Mouse (Mus musculus): ENCODE measurements around the gene Trappc12. TPM values are rescaled to one million over a fixed set of nuclear protein-coding genes. Genes with fewer than 3 reads are reported as not detected.
A peak's percentile ranks its signal among the peaks of the same experiment; 100 is the strongest.

Gene Trappc12
- total RNA-seq, 1 experiment, result 18.9 TPM

DNA sequence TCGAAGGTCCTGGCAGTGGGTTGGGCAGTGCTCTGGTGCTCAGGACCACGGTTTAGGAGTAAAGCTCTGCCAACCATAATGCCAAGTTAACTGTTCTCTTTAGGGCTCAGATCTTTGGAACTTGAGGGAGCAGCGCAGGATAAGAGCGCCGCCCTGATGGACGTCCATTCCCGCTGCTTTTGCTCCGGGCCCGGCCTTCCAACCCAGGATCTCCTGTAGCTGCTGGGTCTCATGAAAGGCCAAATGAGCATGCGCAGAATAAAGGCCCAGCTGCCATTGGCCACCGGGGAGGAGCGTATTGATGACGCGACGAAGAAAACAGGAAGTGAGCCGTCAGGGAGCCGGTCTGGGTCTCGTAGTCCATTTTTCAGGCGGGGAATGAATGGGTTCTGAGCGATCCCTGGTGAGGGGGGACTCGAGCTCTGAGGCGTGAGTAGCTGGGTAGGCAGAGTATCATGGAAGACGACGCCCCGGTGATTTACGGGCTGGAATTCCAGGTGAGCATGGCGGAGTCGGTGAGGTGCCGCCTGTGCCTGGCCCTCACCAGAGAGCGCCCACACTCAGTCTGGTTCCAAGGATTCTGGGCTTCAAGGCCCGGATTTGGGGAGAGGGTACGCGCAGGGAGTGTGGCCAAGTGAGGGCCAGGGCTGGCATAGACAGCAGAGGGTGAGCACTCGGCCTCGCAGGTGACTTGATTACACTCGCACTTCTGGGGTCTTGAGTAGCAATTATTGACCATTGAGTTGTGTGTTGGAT is 1.4 kb upstream of the Trappc12 start, which contains the start of gene Eipr1:
Gene Eipr1, plus strand, starts transcription at position 296 of the 756 bp plus-strand sequence.
- Histone ChIP-seq H3K27ac (ENCODE audit: insufficient read depth, low read depth, low read length, poor library complexity, severe bottlenecking) (0 out of 2 replicates have a peak within 1 kb of the TSS, but pooled peaks have one; percentile 49), H3K9me3 (ENCODE audit: control insufficient read depth, insufficient read depth, low read depth, low read length) (no peaks in the 10 kb centered on the region), H3K4me1 (ENCODE audit: control insufficient read depth in 2 of 2, insufficient read depth in 2 of 2, low read length in 2 of 2, poor library complexity in 1 of 2) (peaks cover 6 to 8% of the 10 kb centered on the region in 2 experiments; a peak in 2 of 4 replicates), H3K36me3 (ENCODE audit: control insufficient read depth, insufficient read depth, low read length, poor library complexity, severe bottlenecking) (peaks cover 5% of the 10 kb centered on the region; the same call in 1 of the 2 replicates), H3K9ac (ENCODE audit: insufficient read depth, low read depth, low read length, poor library complexity, severe bottlenecking) (peak within 1 kb of the TSS; percentile 92), H3K4me3 (ENCODE audit: insufficient read depth in 1 of 2, low read depth in 1 of 2, low read length in 2 of 2, poor library complexity in 1 of 2, severe bottlenecking in 1 of 2) (peak within 1 kb of the TSS; percentile 82 to 98)
- TF ChIP-seq HCFC1 (IDR thresholded peaks at IDR 0.05; ENCODE audit: borderline replicate concordance, insufficient read depth, low read length) (no peak), CHD2 (IDR thresholded peaks at IDR 0.05; ENCODE audit: low read depth, low read length) (no peak), MAFK (IDR thresholded peaks at IDR 0.05; ENCODE audit: insufficient read depth, low read depth, low read length) (no peak), ZNF384 (IDR thresholded peaks at IDR 0.05; ENCODE audit: low read depth, low read length) (no peak), ZC3H11A (IDR thresholded peaks at IDR 0.05; ENCODE audit: borderline replicate concordance, low read depth, low read length) (no peak)
- DNase-seq (ENCODE audit: low read depth, low spot score), result peak; percentile 96
- in situ Hi-C loops (cut with MboI; ENCODE audit: low sequenced_read_pairs in 2 of 2, unreplicated experiment in 2 of 2), result no loop called here

DNA sequence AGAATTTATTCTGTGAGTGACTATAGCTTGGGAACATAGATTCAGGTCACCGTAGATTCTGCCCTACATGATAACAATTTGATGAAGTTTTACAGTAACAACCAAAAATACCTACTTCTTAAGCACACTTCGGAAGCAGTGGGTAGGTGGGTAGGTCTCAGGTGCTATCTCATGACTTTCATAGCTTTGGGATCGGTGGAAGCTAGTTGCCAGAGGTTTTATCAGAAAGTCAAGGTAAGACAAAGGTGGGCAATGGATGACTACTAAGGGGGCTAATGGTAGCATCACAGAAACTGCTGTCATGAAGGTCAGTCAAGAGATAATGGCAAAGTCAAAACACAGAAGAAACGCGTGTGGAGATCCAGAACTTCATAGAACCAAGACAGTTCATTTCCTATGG is 604 bp upstream of the Trappc12 start:
- peaks cover 12% of the 10 kb centered on the region; the same call in 1 of the 2 replicates for H3K36me3 ChIP-seq (ENCODE audit: control insufficient read depth, insufficient read depth, low read length, poor library complexity, severe bottlenecking)
- H3K27ac ChIP-seq (ENCODE audit: insufficient read depth, low read depth, low read length, poor library complexity, severe bottlenecking), result no peak overlapping the region
- H3K4me1 ChIP-seq (ENCODE audit: control insufficient read depth in 2 of 2, insufficient read depth in 2 of 2, low read length in 2 of 2, poor library complexity in 1 of 2), result peaks cover 6 to 8% of the 10 kb centered on the region in 2 experiments; a peak in 2 of 4 replicates
- TF ChIP-seq ZC3H11A (IDR thresholded peaks at IDR 0.05; ENCODE audit: borderline replicate concordance, low read depth, low read length), result no peak
- no peak for TF ChIP-seq CHD2 (IDR thresholded peaks at IDR 0.05; ENCODE audit: low read depth, low read length)
- H3K9me3 ChIP-seq (ENCODE audit: control insufficient read depth, insufficient read depth, low read depth, low read length), result no peaks in the 10 kb centered on the region
- H3K9ac ChIP-seq (ENCODE audit: insufficient read depth, low read depth, low read length, poor library complexity, severe bottlenecking), result no peak overlapping the region; the same call in 1 of the 2 replicates
- DNase-seq (ENCODE audit: low read depth, low spot score), result no peak
- peak overlapping the region in 1 of 2 experiments; percentile 67; a peak in 2 of 4 replicates for H3K4me3 ChIP-seq (ENCODE audit: insufficient read depth in 1 of 2, low read depth in 1 of 2, low read length in 2 of 2, poor library complexity in 1 of 2, severe bottlenecking in 1 of 2)
- in situ Hi-C loops (cut with MboI; ENCODE audit: low sequenced_read_pairs in 2 of 2, unreplicated experiment in 2 of 2), result no loop called here

DNA sequence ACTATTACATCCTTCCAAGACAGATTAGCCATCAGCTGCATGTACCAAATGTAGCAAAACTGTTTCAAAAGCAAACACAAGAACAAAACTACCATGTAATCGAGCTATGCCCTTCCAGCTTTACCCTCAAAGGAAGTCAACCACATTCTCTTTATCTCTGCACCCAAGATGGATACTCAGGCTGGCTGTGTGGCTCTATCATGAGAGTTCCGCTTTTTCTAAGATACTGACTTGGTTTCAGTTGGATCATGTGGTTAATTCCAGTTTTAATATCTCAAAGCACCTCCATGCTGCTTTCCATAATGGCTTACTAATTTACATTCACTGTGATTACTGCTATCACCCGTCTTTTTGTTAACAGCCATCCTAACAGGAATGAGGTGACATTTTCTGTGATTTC is 6.9 kb downstream of the Trappc12 start:
- Histone ChIP-seq H3K9me3 (ENCODE audit: control insufficient read depth, insufficient read depth, low read depth, low read length) (no peaks in the 10 kb centered on the region), H3K4me1 (ENCODE audit: control insufficient read depth in 2 of 2, insufficient read depth in 2 of 2, low read length in 2 of 2, poor library complexity in 1 of 2) (no peaks in the 10 kb centered on the region), H3K36me3 (ENCODE audit: control insufficient read depth, insufficient read depth, low read length, poor library complexity, severe bottlenecking) (peaks cover 20% of the 10 kb centered on the region; the same call in 1 of the 2 replicates), H3K27ac (ENCODE audit: insufficient read depth, low read depth, low read length, poor library complexity, severe bottlenecking) (no peak overlapping the region), H3K4me3 (ENCODE audit: insufficient read depth in 1 of 2, low read depth in 1 of 2, low read length in 2 of 2, poor library complexity in 1 of 2, severe bottlenecking in 1 of 2) (no peak overlapping the region), H3K9ac (ENCODE audit: insufficient read depth, low read depth, low read length, poor library complexity, severe bottlenecking) (no peak overlapping the region)
- no peak for DNase-seq (ENCODE audit: low read depth, low spot score)
- in situ Hi-C loops (cut with MboI; ENCODE audit: low sequenced_read_pairs in 2 of 2, unreplicated experiment in 2 of 2), result no loop called here
- TF ChIP-seq HCFC1 (IDR thresholded peaks at IDR 0.05; ENCODE audit: borderline replicate concordance, insufficient read depth, low read length) (no peak), MAFK (IDR thresholded peaks at IDR 0.05; ENCODE audit: insufficient read depth, low read depth, low read length) (no peak), ZNF384 (IDR thresholded peaks at IDR 0.05; ENCODE audit: low read depth, low read length) (no peak), ZC3H11A (IDR thresholded peaks at IDR 0.05; ENCODE audit: borderline replicate concordance, low read depth, low read length) (no peak), CHD2 (IDR thresholded peaks at IDR 0.05; ENCODE audit: low read depth, low read length) (no peak)

DNA sequence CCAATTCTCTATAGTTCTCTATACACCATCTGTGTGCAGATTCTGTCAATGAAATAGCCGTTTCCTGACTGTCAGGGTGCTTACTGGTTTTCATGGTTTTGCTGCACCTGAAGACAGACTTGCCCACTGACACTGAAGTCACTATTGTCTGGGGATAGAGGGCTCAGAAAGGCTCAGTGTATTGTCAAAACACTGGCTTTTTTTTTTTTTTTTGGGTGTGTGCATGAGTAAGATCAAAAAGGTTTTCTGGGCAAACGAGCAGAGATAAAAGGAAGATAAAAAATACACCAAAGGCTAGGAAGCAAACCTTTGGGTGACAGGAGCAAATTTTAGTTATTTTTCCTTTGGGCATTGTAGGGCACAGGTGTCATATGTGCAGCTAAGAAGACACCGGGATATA is 15.0 kb downstream of the Trappc12 start:
- H3K27ac ChIP-seq (ENCODE audit: insufficient read depth, low read depth, low read length, poor library complexity, severe bottlenecking), result no peak overlapping the region
- in situ Hi-C loops (cut with MboI; ENCODE audit: low sequenced_read_pairs in 2 of 2, unreplicated experiment in 2 of 2), result no loop called here
- H3K9ac ChIP-seq (ENCODE audit: insufficient read depth, low read depth, low read length, poor library complexity, severe bottlenecking), result no peak overlapping the region
- no peak for DNase-seq (ENCODE audit: low read depth, low spot score)
- no peaks in the 10 kb centered on the region; a peak in 1 of 4 replicates for H3K4me1 ChIP-seq (ENCODE audit: control insufficient read depth in 2 of 2, insufficient read depth in 2 of 2, low read length in 2 of 2, poor library complexity in 1 of 2)
- peaks cover 15% of the 10 kb centered on the region for H3K36me3 ChIP-seq (ENCODE audit: control insufficient read depth, insufficient read depth, low read length, poor library complexity, severe bottlenecking)
- no peaks in the 10 kb centered on the region for H3K9me3 ChIP-seq (ENCODE audit: control insufficient read depth, insufficient read depth, low read depth, low read length)
- TF ChIP-seq ZC3H11A (IDR thresholded peaks at IDR 0.05; ENCODE audit: borderline replicate concordance, low read depth, low read length) (no peak), MAFK (IDR thresholded peaks at IDR 0.05; ENCODE audit: insufficient read depth, low read depth, low read length) (no peak), ZNF384 (IDR thresholded peaks at IDR 0.05; ENCODE audit: low read depth, low read length) (no peak), HCFC1 (IDR thresholded peaks at IDR 0.05; ENCODE audit: borderline replicate concordance, insufficient read depth, low read length) (no peak), CHD2 (IDR thresholded peaks at IDR 0.05; ENCODE audit: low read depth, low read length) (no peak)
- H3K4me3 ChIP-seq (ENCODE audit: insufficient read depth in 1 of 2, low read depth in 1 of 2, low read length in 2 of 2, poor library complexity in 1 of 2, severe bottlenecking in 1 of 2), result no peak overlapping the region

Measured in ES-E14 (cell line).